Mouse (Mus musculus) Patski (cell line): ENCODE data around the gene Kcnd1. TPM values are rescaled to one million over a fixed set of nuclear protein-coding genes. Genes with fewer than 3 reads are reported as not detected.

Experiments
- ATAC-seq: fragments of 100-300 bp; one replicate; pipeline ENCODE4 v1.8.0; 2021
- CTCF ChIA-PET: fragments of 350-600 bp; sonication (Branson Sonifier 250); formaldehyde crosslinking; loops from one replicate; lab custom pipeline; 2022; ENCODE audit warnings: inconsistent platforms; lab: Charles Lee
- POLR2A ChIA-PET: fragments of 350-600 bp; sonication (Branson Sonifier 250); formaldehyde crosslinking; loops from one replicate; lab custom pipeline; 2022; ENCODE audit warnings: antibody characterized with exemption, inconsistent platforms; lab: Charles Lee
- DNase-seq: peaks from one replicate; pipeline ENCODE4 v3.0.0-alpha.2; 2011; ENCODE audit warnings: low read depth, low spot score
- H3K27me3 ChIP-seq: fragments of 371-371 bp; one replicate; pipeline ENCODE4 v1.5.1; 2021
- CTCF ChIP-seq: fragments of 100-300 bp; IDR thresholded peaks from one replicate; pipeline ENCODE4 v1.5.1; 2021
- in situ Hi-C: fragments of 300-500 bp; cut with MboI; formaldehyde crosslinking; loops from 3 replicates; pipeline ENCODE4 v1.11.1; 2018; ENCODE audit warnings: low pct_unique_long_range_greater_than_20kb, mixed read lengths
- polyA plus RNA-seq: library from polyadenylated mRNA; unstranded; gene quantifications from one replicate; pipeline ENCODE4 v1.2.3, GENCODE M21; 2021

The Kcnd1 gene
- polyA plus RNA-seq, 1 experiment from 2014 or later: 4.5 TPM

DNA sequence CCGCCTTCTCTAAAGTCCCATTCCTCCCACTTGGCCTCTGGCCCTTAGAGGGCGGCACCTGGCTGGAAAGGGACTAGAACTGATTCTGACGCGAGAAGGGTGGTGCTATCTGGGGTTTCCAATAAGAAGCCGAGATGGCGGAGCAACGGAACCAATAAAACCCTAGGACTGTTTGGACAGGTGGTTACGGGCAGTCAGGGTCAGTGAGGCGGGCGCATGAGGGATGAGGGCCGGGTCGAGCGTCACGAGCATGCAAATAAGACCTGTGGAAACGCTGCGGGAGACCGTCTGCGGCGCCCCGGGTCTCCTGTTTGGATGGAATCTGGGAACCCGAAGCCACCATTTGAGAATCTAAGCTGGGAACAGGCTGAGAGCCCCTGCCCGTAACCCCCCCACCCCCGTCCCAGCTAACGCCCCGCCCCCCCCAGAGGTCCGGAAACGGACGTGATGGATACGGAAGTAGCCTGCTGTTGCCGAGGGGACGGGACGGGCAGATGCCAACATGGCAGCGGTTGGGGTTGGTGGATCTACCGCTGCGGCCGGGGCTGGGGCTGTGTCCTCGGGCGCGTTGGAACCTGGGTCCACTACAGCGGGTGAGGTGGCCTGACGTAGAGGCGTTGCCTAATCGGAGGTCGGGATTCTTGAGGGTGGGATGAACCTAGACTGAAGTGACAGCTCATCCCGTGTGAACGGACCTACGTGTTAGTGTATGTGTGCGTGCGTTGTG is 61.9 kb downstream of the Kcnd1 start, which contains the start of gene Slc35a2:
Gene Slc35a2 (plus strand): TSS at position 188 of the 727 bp plus-strand sequence.
- peaks cover 3% of the 10 kb centered on the region for H3K27me3 ChIP-seq
- in situ Hi-C loops: no loop called here
- DNase-seq: no peak
- no peak for TF ChIP-seq CTCF
- ATAC-seq: peak; percentile 68
- ChIA-PET CTCF (no interaction called here), POLR2A (interaction anchor here (2.3 kb wide), 1 partner anchor 15 kb away, joined by 7 read pairs; the partner anchor contains the start of genes Pqbp1 and Timm17b)

Other genes starting within 250 kb of the Kcnd1 start
- gene Foxp3, start 248.6 kb upstream of the Kcnd1 start, polyA plus RNA-seq: 0.17 TPM
- gene Ppp1r3f, start 248.0 kb upstream of the Kcnd1 start, polyA plus RNA-seq: 11.2 TPM
- 38.4 TPM for gene Ccdc22, start 216.8 kb upstream of the Kcnd1 start, polyA plus RNA-seq
- not detected for gene Cacna1f, start 215.2 kb upstream of the Kcnd1 start, polyA plus RNA-seq
- gene Syp, start 183.8 kb upstream of the Kcnd1 start, polyA plus RNA-seq: 1.1 TPM
- gene Prickle3, start 165.0 kb upstream of the Kcnd1 start, polyA plus RNA-seq: 0.05 TPM
- 124 TPM for gene Plp2, start 150.9 kb upstream of the Kcnd1 start, polyA plus RNA-seq
- 0.06 TPM for gene Magix, start 141.0 kb upstream of the Kcnd1 start, polyA plus RNA-seq
- gene Gpkow, start 125.2 kb upstream of the Kcnd1 start, polyA plus RNA-seq: 36.4 TPM
- gene Wdr45, start 108.0 kb upstream of the Kcnd1 start, polyA plus RNA-seq: 53.9 TPM
- not detected for gene Gm45208, start 100.0 kb upstream of the Kcnd1 start, polyA plus RNA-seq
- gene Praf2, start 93.8 kb upstream of the Kcnd1 start, polyA plus RNA-seq: 58.7 TPM
- gene Ccdc120, start 71.4 kb upstream of the Kcnd1 start, polyA plus RNA-seq: 19.6 TPM
- 53.5 TPM for gene Tfe3, start 59.7 kb upstream of the Kcnd1 start, polyA plus RNA-seq
- gene Gripap1, start 32.5 kb upstream of the Kcnd1 start, polyA plus RNA-seq: 63.2 TPM
- gene Otud5, start 19.1 kb downstream of the Kcnd1 start, polyA plus RNA-seq: 83.0 TPM
- gene Pim2, start 56.0 kb downstream of the Kcnd1 start, polyA plus RNA-seq: 11.6 TPM
- gene Slc35a2, start 61.7 kb downstream of the Kcnd1 start, polyA plus RNA-seq: 52.7 TPM
- gene Pqbp1, start 77.0 kb downstream of the Kcnd1 start, polyA plus RNA-seq: 71.3 TPM
- gene Timm17b, start 77.1 kb downstream of the Kcnd1 start, polyA plus RNA-seq: 57.1 TPM
- gene Gm10491, start 85.5 kb downstream of the Kcnd1 start, polyA plus RNA-seq: not detected
- gene Gm10490, start 87.3 kb downstream of the Kcnd1 start, polyA plus RNA-seq: not detected
- gene Pcsk1n, start 97.5 kb downstream of the Kcnd1 start, polyA plus RNA-seq: not detected
- not detected for gene Eras, start 106.3 kb downstream of the Kcnd1 start, polyA plus RNA-seq
- 159 TPM for gene Hdac6, start 125.6 kb downstream of the Kcnd1 start, polyA plus RNA-seq
- not detected for gene Gata1, start 155.8 kb downstream of the Kcnd1 start, polyA plus RNA-seq
- gene Glod5, start 196.2 kb downstream of the Kcnd1 start, polyA plus RNA-seq: 3.2 TPM